Mouse (Mus musculus): Measurements from ENCODE around the gene Fam98c. TPM values are rescaled to one million over a fixed set of nuclear protein-coding genes. Genes with fewer than 3 reads are reported as not detected.

Gene Fam98c
- polyA plus RNA-seq (2015; fragmentation: Nextera tagmentation; extraction: Ambion mirVana) = 79.0 and 80.4 TPM in 2 replicates

DNA sequence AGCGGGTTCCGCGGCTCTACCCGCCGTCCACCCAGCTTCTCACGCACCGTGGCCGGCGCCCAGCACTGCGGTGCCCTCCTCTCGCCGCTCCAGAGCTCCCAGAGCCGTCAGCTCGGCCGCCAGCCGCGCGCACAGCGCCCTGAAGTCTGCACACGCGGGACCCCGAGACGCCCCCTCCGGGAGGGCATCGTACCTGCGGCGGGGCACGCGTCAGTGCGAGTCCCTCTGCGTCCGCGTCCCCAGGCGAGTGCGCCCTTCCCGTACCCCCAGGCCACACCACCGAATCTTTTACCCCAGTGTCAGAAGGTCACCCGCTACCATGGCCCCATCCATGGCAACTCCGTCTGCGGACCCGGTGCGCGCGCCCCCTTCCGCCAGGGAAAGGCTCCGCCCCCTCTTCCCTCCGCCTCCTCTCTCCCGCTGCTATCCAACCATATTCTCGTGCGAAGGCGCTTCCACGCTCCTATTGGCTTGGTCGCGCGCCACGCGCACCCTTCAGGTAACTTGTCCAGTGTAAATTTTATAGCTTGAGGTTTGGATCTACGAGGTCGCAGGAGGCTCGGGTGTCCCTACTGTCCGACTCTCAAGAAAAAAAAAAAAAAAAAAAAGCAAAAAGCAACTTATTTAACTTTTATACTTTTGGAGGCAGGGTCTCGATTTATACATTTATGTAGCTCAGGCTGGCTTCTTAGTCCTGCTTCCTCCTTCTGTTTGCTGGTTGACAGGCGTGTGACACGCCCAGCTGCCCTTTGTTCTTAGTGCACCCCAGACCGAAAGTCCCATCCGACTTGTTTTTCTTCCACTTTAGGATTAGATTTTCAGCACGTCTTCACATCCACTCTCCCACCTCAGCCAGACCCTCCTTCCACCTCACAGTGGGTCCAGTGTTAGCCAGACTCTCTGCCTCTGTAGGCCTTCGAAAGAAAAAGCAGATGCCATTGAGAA lies at the start of gene Fam98c:
Gene Fam98c (minus strand): TSS at position 397 of the 945 bp plus-strand sequence.

GRCm38 (mm10) chr7:29180077-29180853 lies 24.2 kb upstream of the Fam98c start, which contains the start of gene Psmd8:
Psmd8 (minus strand) TSS chr7:29180701.

DNA sequence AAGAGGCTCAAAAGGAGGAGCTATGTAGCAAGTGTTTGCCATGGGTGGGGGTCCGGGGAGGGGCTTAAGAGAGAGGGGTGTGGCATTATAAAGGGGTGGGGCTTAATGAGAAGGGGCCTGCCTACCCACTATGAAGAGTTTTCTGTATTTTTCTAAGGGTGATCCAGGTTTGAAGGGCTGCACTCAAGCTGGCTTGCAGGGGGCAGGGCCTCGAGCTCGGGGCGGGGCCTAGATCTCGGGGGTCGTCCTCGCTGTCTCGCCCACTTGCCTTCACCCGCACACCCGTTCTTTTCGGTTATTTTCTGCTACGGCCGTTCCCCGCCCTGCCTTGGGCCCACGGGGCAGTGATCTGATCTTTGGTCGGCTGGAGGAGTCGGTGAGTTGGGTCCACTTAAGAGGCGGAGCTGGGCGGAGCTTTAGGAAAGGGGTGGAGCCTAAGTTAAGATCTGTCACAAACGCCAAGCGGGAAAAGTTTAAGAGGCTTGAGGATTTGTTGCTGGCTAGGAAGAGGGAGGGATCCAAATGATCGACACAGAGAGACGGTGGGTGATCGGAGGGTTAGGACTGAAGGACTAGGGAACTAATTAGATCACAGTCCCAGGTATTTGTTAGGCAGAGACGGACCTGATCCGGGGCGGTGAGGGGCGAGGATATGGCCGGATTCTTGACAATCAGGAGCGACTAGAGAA lies 14.2 kb upstream of the Fam98c start, which contains the start of the genes Ggn and Spred3:
Gene Ggn (plus strand): TSS at position 145 of the 689 bp plus-strand sequence.
Gene Spred3 (minus strand): TSS at position 346 of the 689 bp plus-strand sequence.

GRCm38 (mm10) chr7:29134693-29135386 lies 21.2 kb downstream of the Fam98c start, which contains the start of gene Rasgrp4:
Rasgrp4 (plus strand) TSS chr7:29134851.

GRCm38 (mm10) chr7:29124970-29125369 lies 31.1 kb downstream of the Fam98c start, which contains the start of gene Ryr1:
Ryr1 (minus strand) TSS chr7:29125179.

Other genes starting within 250 kb of the Fam98c start
- gene Actn4, start 193.9 kb downstream of the Fam98c start, polyA plus RNA-seq (2015; fragmentation: Nextera tagmentation; extraction: Ambion mirVana) = 110 and 120 TPM in 2 replicates
- gene Eif3k, start 174.4 kb downstream of the Fam98c start, polyA plus RNA-seq (2015; fragmentation: Nextera tagmentation; extraction: Ambion mirVana) = 307 and 320 TPM in 2 replicates
- 11.8 and 12.8 TPM in 2 replicates for gene Map4k1, start 174.2 kb downstream of the Fam98c start, polyA plus RNA-seq (2015; fragmentation: Nextera tagmentation; extraction: Ambion mirVana)
- 11.1 and 15.3 TPM in 2 replicates for gene Ryr1, start 31.1 kb downstream of the Fam98c start, polyA plus RNA-seq (2015; fragmentation: Nextera tagmentation; extraction: Ambion mirVana)
- gene Rasgrp4, start 21.4 kb downstream of the Fam98c start, polyA plus RNA-seq (2015; fragmentation: Nextera tagmentation; extraction: Ambion mirVana) = 0.90 and 1.4 TPM in 2 replicates
- gene Ggn, start 14.0 kb upstream of the Fam98c start, polyA plus RNA-seq (2015; fragmentation: Nextera tagmentation; extraction: Ambion mirVana) = 0.28 and 0.55 TPM in 2 replicates
- gene Spred3, start 14.2 kb upstream of the Fam98c start, polyA plus RNA-seq (2015; fragmentation: Nextera tagmentation; extraction: Ambion mirVana) = 12.6 and 14.1 TPM in 2 replicates
- 278 and 284 TPM in 2 replicates for gene Psmd8, start 24.5 kb upstream of the Fam98c start, polyA plus RNA-seq (2015; fragmentation: Nextera tagmentation; extraction: Ambion mirVana)
- 1.1 and 3.3 TPM in 2 replicates for gene Catsperg1, start 57.8 kb upstream of the Fam98c start, polyA plus RNA-seq (2015; fragmentation: Nextera tagmentation; extraction: Ambion mirVana)
- 0.70 and 1.4 TPM in 2 replicates for gene Kcnk6, start 76.3 kb upstream of the Fam98c start, polyA plus RNA-seq (2015; fragmentation: Nextera tagmentation; extraction: Ambion mirVana)
- 137 and 139 TPM in 2 replicates for gene Yif1b, start 82.1 kb upstream of the Fam98c start, polyA plus RNA-seq (2015; fragmentation: Nextera tagmentation; extraction: Ambion mirVana)
- 2.0 and 4.5 TPM in 2 replicates for gene 2200002D01Rik, start 92.2 kb upstream of the Fam98c start, polyA plus RNA-seq (2015; fragmentation: Nextera tagmentation; extraction: Ambion mirVana)
- 93.6 and 101 TPM in 2 replicates for gene Spint2, start 125.7 kb upstream of the Fam98c start, polyA plus RNA-seq (2015; fragmentation: Nextera tagmentation; extraction: Ambion mirVana)
- 5.3 and 5.5 TPM in 2 replicates for gene Ppp1r14a, start 133.1 kb upstream of the Fam98c start, polyA plus RNA-seq (2015; fragmentation: Nextera tagmentation; extraction: Ambion mirVana)
- gene Dpf1, start 147.7 kb upstream of the Fam98c start, polyA plus RNA-seq (2015; fragmentation: Nextera tagmentation; extraction: Ambion mirVana) = 132 and 146 TPM in 2 replicates

All from neural tube, postnatal 0 days (tissue).